Mouse (Mus musculus) ES-E14 (cell line): ENCODE results near the gene Ddx58.

Source experiments
- CHD2 ChIP-seq: IDR thresholded peaks from 2 replicates; pipeline ENCODE4 v1.6.1; 2014; ENCODE audit warnings: mild to moderate bottlenecking, low read depth, low read length, inconsistent platforms
- MAFK ChIP-seq: IDR thresholded peaks from 2 replicates; pipeline ENCODE4 v1.6.1; 2014; ENCODE audit warnings: mild to moderate bottlenecking, low read depth, low read length, inconsistent platforms; ENCODE audit not compliant: insufficient read depth
- ZC3H11A ChIP-seq: IDR thresholded peaks from 2 replicates; pipeline ENCODE4 v1.6.1; 2012; ENCODE audit warnings: low read depth, mild to moderate bottlenecking, inconsistent platforms, low read length, borderline replicate concordance
- ZNF384 ChIP-seq: IDR thresholded peaks from 2 replicates; pipeline ENCODE4 v1.6.1; 2012; ENCODE audit warnings: low read depth, low read length, inconsistent platforms

GRCm38 (mm10) chr4:40184470-40184869 is 55.2 kb downstream of the Ddx58 start:
- no peak for TF ChIP-seq ZNF384
- no peak for TF ChIP-seq MAFK
- no peak for TF ChIP-seq ZC3H11A
- no peak for TF ChIP-seq CHD2
